Mouse (Mus musculus): ENCODE measurements around the gene Dync2li1.

Gene Dync2li1

DNA sequence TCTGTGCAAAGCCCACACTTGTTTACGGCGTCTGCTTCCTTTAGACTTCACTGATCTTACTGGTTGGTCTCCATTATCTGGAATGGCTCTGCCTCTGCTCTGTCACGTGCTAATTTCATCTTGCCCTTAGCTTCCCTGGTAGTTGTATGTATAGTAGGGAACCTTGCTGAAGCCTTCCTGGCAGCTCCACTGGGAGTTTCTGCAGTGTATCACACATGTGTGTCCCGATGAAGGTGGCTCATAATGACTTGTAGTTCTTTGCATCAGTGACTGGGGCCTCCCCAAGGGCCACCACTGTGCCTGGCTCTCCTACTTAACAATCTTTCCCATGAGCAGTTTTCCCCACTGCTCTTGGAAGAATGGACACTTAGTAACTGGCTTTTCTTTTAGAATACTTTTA, 17.7 kb upstream of the Dync2li1 start:
- DNase-seq (ENCODE audit: low spot score in 2 of 2), result no peak

DNA sequence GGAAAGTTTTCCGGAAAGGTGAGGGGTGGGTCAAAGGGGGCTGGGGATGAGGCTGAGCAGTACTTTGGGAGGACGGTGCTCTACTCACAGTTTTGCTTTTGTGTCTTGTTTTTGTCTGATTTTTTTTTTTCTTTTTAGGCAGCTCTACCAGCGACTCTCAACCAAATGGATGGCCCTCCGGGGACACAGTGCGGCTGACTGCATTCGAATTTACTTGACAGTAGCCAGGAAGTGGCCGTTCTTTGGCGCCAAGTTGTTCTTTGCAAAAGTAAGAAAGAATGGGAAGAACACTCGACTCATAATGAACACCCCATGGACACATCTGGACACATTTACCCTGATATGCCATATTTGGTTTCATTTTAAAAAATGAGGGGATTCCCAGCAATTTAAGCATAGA, 14.8 kb upstream of the Dync2li1 start:
- DNase-seq (ENCODE audit: low spot score in 2 of 2), result no peak

DNA sequence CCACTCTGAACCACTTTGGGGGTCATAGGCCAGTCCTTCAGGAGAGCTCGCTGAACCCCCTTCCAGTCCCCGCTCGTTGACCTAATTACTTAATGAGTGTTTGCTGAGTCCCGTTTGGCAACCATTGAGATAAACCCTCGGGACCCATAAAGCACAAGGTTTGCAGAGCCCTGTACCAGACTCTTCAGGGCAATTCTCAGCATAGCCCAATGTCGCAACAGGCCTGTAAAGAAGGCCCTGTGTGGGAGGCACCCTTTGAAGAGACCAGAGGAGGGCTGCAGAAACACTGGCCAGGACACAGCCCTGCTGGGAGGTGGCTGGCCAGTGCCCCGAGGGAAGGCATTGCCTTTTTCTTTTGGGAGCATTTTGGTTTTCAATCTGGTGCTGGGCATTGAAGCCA, 14.3 kb upstream of the Dync2li1 start:
- DNase-seq (ENCODE audit: low spot score in 2 of 2), result no peak

DNA sequence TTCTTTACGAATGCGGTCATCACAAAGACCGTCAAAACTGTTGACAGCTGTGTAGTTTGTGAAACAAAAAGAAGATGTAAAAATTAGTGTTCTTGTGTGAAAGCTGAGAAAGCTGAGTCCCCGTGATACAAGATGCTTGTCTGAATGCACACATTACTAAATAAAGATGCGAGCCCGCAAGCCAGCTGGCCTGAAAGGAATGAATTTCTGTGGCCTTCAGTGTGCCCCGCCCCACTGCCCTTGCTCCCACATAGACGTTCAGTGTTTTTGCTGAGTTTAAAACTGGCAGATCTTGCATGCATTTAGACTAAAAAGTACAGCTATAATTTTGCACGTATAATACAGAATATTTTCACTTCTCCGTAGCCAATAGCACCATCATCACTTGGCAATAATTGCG, 10.5 kb upstream of the Dync2li1 start:
- DNase-seq (ENCODE audit: low spot score in 2 of 2), result no peak

DNA sequence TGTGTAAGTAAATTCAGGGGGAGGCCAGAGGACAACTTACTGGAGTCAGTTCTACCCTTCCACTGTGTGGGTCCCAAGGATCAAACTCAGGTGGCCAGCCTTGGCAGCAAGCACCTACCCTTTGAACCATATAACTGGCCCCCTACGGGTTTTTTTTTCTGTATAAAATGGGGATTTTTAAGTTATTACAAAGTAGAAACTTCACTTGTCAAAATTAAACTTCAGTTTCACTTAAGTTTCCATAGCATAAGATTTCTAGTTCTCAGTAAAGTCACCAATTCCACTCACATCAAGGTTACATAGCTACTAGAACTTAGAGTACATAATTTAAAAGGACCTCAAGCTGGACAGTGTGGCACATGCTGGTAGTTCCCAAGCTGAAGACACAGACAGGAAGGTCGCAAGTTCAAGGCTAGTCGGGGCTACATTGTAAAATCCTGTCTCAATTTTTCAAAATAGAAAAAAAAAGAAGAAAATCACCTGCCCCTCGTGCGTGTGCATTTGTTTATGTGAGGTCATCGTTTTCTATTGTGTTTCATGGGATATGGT, 9.7 kb upstream of the Dync2li1 start:
- no peak for DNase-seq (ENCODE audit: low spot score in 2 of 2)

DNA sequence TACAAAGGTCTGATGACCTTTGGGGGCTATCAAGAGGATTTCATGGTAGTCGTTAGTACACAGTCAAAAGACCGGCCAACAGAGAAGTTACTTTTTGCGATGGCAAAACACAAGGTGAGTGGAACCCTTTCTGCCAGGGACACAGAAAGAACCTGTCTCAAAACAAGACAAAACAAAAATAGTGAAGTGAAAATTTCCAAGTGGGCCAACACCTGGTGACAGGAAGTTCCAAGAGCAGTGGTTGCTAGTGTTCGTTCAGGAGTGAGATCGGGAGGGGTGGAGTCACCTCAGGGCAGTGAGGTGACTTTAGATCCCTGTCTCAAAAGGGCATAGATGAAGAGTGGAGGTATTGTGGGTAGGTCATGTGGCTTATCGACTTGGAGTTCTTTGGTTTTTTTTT, 8.3 kb upstream of the Dync2li1 start:
- no peak for DNase-seq (ENCODE audit: low spot score in 2 of 2)

DNA sequence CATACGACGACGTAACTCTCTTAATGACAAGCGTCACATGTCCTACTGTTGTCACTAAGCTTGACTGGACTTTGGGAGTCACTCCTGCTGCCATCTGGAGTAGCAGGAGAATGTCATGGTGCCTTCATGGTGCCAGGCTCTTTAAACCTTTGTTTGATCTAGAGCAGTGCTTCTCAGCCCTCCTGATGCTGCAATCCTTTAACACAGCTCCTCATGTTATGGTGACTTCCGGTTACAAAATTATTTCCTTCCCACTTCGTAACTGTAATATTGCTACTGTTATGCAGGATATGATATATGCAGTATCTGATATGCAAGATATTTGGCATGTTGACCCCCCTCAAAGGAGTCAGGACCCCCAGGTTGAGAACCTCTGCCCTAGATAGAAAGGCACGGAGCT, 7.2 kb upstream of the Dync2li1 start:
- DNase-seq (ENCODE audit: low spot score in 2 of 2), result no peak

DNA sequence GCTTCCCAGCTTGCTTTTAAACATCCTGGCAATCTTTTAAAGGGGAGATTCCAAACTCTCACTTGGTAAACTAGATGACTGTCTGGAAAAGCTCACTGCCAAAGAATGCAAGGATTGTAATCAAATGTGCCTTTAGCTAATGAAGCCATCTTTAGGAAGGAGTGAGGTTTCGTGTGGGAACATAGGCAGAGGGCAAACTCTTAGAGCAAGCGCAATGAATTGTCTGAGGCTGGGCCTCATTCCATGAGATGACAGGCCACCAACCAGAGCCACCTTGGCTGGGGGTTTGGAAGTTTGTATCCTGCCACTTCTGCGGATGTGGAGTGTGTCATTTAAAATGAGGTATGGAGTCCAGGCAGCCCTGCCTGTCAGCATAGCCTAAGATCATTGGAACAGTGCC, 6.2 kb upstream of the Dync2li1 start:
- DNase-seq (ENCODE audit: low spot score in 2 of 2), result no peak

DNA sequence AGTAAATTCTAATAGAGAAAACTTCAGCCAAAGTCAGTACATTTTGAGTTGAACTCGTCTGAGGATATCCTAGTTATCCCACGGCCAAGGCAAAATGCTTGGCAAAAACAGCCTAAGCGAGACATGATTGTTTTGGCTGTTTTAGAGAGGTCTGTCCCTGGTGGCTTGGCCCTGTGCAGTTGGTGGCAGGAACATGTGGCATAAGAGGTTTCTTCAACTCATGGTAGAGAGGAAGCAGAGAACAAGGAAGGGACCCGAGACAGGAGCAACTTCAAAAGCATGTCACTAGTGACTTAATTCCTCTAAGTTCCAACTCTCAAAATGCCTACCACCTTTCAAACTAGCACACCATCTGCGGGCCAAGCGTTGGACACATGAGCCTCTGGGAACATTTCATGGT, 5.7 kb upstream of the Dync2li1 start:
- DNase-seq (ENCODE audit: low spot score in 2 of 2), result no peak

DNA sequence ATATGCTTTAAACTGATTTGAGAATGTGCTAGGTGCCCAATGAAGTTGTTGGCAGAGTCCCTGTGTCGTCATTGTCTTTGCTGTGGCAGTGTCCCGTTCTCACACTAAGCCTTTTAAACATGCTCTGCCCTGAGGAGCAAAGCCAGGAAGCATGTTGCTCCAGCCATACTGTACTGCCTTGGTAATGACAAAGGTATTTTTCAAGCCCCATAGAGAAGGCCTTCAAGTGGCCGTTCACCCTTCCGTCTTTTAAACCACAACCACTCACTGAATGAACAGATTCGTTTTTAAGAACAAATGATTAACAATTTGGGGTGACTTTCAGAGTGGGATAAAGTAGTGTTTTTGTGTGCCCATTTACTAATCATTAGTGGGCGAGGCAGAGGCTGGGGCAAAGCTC, 5.1 kb upstream of the Dync2li1 start:
- DNase-seq (ENCODE audit: low spot score in 2 of 2), result no peak

DNA sequence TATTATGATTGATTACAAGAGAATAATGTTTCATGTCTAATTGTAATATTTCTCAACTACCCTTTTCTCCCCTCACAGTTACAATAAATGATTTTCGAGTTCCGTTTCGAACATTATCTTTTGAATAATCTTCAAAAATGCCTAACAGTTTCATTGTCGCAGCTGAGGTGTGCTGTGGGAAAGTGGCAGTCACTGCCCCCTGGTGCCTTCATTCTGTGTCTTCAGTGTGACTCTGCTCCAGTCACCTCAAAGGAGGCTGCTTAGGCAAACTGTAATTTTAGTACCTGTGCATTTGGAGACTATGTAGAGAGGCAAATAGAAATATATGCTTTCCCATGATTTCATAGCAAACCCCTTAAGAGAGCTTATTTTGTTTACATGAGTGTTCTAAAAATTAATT, 4.3 kb upstream of the Dync2li1 start:
- no peak for DNase-seq (ENCODE audit: low spot score in 2 of 2)

DNA sequence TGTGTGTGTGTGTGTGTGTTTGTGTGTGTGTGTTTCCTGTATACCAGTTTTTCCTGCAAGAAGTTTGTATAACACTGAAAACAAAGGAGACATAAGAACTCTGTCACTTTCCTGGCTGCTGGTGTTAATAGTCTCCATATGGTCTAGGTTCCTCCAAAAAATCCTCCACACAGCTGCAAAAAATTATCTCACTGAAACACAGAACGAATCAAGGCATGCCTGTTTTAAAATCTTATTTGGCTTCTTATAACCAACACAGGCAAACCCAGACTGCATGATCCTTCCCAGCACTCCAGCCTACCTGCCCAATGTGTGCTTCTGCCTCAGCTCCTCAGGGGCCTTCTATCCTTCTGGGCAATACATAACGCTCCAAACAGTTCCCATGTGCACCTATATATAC, 3.4 kb upstream of the Dync2li1 start:
- DNase-seq (ENCODE audit: low spot score in 2 of 2), result no peak

DNA sequence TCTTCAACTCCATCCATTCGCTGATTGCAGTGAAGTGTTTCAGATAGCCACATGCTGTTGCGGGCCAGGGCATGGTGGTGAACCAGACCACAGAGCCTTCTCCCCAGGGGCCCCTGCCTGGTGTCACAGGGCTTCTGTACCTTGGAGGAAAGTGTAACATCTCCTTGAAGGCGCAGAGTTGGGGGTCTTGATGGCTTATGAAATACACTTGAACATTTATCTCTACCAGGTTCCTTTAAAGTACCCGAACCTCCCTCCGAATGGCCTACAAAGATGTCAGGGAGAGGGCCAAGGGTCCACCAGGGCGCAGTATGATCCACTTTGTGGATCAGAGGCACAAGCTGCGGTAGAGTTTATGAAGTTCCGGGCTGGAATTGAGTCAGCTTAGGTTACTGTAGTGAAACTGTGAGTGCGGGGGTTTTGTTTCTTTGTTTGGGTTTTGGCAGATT, 585 bp downstream of the Dync2li1 start:
- peak in 1 of 2 experiments; percentile 23 for DNase-seq (ENCODE audit: low spot score in 2 of 2)

DNA sequence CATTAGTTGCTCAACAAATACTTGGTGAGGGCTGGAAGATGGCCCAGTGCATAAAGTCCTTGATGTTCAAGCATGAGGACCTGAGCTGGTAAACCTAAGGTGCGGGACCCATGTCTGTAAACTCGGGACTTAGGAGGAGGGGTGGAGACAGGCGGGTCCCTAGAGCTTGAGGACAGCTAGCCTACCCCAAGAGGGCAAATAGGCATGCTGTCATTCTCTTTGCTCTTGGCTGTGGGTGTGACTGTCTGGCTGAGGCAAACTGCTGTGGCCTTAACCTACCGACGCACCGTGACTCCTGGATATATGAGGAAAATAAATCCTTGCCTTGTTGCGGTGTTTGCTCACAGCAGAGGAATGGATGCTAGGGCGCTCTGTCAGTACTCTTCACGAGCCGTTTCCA, 1.4 kb downstream of the Dync2li1 start:
- DNase-seq (ENCODE audit: low spot score in 2 of 2), result no peak

DNA sequence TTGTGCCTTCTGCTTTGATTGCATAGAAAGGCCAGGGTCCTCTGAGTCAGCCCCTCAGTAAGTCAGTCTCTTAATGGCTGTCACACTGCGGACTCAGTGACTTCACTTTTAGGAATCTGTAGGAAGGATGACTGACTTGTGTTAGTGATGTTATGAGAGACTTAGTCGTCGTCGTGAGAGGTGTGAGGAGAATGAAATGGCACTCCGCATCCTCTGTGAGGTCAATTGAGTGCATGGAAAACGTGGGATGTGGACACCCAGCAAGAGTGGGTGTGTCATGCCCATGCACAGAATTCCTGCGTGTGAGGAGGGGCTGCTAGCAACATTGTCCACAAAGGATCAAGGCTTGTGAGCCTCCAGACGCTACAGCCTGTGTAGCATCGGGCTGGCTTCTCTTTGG, 2.3 kb downstream of the Dync2li1 start:
- no peak for DNase-seq (ENCODE audit: low spot score in 2 of 2)

DNA sequence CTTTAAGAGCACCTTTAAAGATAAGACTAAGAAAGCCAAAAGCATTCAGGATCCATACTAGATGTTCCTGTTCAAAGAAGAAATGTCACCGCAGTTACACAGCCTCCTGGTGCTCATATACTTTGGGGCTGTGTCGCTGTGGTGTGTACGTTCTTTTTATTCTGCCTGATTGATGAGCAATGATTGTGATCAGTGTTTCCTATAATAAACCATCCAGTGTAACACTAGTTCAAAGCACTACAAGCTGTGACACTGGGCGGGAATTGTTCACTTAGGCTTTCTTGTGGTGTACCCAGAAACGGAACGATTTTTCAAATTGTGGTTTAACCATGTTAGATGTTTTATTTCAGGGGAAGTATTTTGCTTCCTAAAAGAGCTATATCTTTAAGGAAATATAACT, 5.5 kb downstream of the Dync2li1 start:
- no peak for DNase-seq (ENCODE audit: low spot score in 2 of 2)

DNA sequence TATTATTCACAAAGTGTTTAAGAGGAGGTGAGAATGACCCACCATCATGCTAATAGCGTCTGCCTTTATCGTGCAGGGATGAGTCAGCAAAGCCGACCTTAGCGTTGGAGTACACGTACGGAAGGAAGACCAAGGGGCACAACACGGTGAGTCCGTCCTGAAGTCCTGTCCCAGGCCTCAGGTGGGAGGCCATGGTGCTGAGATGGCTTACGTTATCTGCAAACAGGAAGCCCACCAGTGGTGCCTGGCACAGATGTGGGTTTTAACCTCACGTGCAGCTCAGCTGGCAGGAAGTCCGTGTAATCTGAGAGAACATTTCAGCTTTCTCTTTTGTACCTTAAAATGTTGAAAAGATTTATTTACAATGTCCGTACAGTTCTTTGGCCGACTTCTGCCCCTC, 7.1 kb downstream of the Dync2li1 start:
- no peak for DNase-seq (ENCODE audit: low spot score in 2 of 2)

DNA sequence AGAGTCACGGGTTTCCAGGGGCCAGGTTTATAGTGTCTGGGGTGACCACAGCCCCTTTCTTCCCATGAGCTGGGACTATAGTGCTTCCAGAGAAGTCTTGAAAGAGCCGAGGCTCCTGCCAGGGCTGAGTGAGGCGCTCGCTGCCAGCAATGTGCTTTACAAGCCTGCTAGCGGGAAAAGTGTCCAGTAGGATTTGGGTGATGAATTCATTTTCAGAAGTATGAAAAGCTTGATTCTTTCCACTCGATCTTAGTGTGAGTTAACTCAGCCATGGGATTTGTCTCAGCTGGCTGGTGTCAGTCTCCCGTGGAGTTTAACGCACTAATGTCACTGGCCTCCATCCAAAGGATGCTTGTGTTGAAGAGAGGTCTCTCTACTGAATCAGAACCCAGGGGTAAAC, 10.0 kb downstream of the Dync2li1 start:
- DNase-seq (ENCODE audit: low spot score in 2 of 2), result no peak

DNA sequence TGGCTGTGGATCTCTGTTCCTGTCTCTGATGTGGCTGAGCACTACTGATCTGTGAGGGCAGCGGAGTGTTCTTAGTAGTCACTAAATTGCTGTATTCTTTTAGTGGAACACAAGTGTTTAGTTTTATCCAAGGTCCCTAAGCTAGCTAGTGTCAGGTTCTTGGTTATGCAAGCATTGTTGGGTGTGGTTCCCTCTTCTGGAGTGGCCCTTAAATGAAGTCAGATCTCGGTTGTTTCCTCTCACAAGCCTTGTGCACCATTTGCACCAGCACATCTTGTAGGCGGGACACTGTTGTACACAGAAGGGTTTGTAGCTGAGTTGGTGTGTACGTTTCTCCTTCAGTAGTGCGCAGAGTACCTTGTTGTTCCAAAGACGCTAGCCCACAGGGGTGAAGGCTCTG, 11.7 kb downstream of the Dync2li1 start:
- DNase-seq (ENCODE audit: low spot score in 2 of 2), result no peak

DNA sequence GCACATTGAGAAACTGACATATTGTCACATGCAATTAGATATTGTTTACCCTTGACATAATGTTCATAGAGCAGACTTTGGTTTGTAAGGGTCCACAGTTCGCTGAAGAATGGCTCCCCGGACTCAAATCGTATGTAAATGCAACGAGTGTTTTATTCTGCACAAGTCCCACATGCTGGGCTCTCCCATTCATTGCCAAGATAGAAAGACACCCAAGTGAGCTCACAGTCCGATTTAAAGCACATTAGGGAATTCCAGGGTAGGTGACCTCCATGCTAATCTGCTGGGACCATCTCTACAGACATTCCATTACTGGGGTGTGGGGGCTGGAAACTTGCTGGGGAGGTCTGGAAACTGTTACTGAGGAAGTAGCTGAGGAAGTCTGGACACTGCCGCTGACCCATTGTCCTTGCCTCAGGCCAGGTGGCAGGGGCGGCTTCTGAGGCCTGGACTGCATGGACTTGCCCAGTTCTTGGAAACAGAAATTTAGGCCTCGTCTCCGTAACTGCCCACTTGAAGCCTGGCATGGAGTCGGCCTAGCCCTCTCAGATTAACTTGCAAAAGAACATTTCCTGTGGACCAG, 13.6 kb downstream of the Dync2li1 start:
- no peak for DNase-seq (ENCODE audit: low spot score in 2 of 2)

DNA sequence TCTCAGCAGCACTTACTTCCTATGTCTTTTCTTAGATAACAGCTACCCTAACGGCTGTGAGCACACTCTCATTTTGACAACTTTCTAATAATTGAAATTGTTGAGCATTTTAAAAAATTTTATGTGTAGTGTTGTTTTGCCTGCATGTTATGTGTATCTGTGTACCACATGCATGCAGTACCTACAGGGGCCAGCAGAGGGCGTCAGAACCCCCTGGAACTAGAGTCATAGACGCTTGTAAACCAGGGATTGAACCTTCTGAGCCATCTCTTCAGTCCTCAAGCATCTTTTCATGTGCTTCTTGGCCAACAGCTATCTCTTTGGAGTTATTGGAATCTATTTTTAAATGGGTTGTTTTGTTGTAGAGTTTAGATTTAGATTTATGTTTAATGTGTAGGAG, 15.6 kb downstream of the Dync2li1 start:
- DNase-seq (ENCODE audit: low spot score in 2 of 2), result peak; percentile 38 to 62

DNA sequence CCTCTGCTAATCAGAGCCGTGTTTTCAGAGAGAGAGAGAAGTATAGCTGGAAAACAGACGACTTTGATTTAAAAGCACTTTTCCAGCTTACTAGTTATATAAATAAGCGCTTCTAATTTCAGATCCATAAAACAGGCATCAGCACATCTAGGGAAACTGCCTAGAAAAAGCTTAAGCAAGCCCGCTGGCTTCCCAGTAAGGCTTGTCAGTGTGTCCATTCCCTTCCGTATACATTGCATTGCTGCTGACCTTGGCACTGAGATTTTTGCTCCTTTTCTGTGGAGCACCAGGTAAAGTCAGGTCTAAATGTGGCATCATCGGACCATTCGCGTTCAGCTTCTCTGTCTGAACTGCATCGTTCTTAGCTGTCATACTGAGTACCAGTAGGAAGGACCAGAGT, 16.0 kb downstream of the Dync2li1 start:
- peak; percentile 13 to 26 for DNase-seq (ENCODE audit: low spot score in 2 of 2)

DNA sequence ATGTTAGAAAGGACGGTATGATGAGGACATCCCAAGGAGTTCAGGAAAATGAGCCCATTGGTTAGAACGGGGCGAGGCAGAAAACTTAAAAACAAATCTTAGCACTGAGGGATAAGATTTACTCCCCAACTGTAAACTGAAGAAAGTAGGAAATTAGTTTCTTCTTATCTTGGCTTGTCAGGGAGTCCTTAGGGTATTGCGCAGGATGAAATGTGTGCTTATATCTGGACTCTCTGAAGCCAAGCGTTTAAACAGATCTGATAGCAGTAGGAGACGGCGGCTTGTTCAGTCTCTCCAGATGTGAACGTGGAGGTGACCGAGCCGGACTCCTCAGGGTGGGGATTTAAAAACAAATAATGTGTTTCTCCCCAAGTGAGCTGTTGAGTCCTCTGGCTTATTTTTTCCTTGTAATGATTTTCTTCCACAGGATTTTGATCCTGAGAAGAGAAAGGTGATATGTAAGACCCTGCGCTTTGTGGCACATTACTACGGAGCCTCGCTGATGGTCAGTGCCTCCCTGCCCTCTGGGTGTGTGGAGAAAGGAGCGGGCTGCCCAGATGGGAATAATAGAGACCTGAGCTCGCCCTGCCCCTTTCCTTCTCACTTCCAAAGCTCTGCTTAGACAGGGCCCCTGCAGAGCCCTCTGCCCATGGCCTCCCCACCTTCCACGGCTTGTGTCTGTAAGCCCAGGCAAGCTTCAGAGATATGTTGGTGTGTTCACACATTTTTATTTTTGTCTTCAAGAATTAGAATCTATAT, 18.2 kb downstream of the Dync2li1 start:
- no peak for DNase-seq (ENCODE audit: low spot score in 2 of 2)

DNA sequence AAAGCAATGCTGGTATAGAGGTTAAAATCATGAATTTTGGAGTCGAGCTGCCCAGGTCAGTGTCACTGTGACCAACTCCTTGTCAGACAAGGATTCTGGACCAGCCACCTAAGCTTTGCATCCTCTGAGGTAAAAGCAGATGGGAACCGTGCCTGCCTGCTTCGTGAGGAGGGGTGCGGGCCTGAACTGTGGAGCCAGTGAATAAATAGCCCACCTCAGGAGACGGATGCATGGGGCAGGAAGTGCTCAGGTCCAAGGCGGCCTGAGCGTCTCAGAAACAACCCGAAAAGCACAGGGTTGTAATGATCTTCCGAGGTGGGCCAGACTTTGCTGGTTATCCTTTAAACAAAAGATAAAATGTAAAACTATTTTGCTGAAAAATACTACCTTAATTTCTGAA, 18.8 kb downstream of the Dync2li1 start:
- DNase-seq (ENCODE audit: low spot score in 2 of 2), result no peak
